Mouse (Mus musculus) lung, embryonic 16.5 days (tissue): ENCODE data around the gene Ntm. TPM values are rescaled to one million over a fixed set of nuclear protein-coding genes. Genes with fewer than 3 reads are reported as not detected.
A peak's percentile ranks its signal among the peaks of the same experiment; 100 is the strongest.

Experiments used
- ATAC-seq: fragments of 200-750 bp; cut with Nextera tagmentation; 2 replicates; pipeline ENCODE4 v1.8.0; 2017; ENCODE audit warnings: low read depth, mild to moderate bottlenecking, moderate library complexity
- H3K27ac ChIP-seq: fragments of 300-500 bp; sonication (generic); 2 replicates; pipeline ENCODE4 v1.5.1; 2014; ENCODE audit warnings: mild to moderate bottlenecking, control low read depth, low read length
- H3K27me3 ChIP-seq: fragments of 300-500 bp; sonication (generic); 2 replicates; pipeline ENCODE4 v1.6.1; 2014; ENCODE audit warnings: low read depth, low read length, mixed read lengths; ENCODE audit not compliant: control insufficient read depth, insufficient read depth
- H3K36me3 ChIP-seq: fragments of 300-500 bp; sonication (generic); 2 replicates; pipeline ENCODE4 v1.6.1; 2014; ENCODE audit warnings: low read length; ENCODE audit not compliant: control insufficient read depth, insufficient read depth
- H3K4me1 ChIP-seq: fragments of 300-500 bp; sonication (generic); replicated peaks from 2 replicates; pipeline ENCODE4 v1.6.1; 2014; ENCODE audit warnings: low read length, mixed read lengths; ENCODE audit not compliant: control insufficient read depth, insufficient read depth
- H3K4me2 ChIP-seq: fragments of 300-500 bp; sonication (generic); 2 replicates; pipeline ENCODE4 v1.6.1; 2014; ENCODE audit warnings: low read depth, low read length, control low read depth
- H3K4me3 ChIP-seq: fragments of 300-500 bp; sonication (generic); 2 replicates; pipeline ENCODE4 v1.5.1; 2014; ENCODE audit warnings: mild to moderate bottlenecking, low read length, control low read depth
- H3K9ac ChIP-seq: fragments of 300-500 bp; sonication (generic); 2 replicates; pipeline ENCODE4 v1.6.1; 2014; ENCODE audit warnings: low read length, control low read depth
- H3K9me3 ChIP-seq: fragments of 300-500 bp; sonication (generic); 2 replicates; pipeline ENCODE4 v1.6.1; 2016; ENCODE audit warnings: low read length; ENCODE audit not compliant: control insufficient read depth
- WGBS: fragments of 180-500 bp; shearing (Covaris S2); extraction: QIAGEN DNeasy Blood & Tissue Kit; methylation state at CpG from one replicate; pipeline ENCODE4 v1.1.7; 2014; 5-methylcytosine and 5-hydroxymethylcytosine counted together
- polyA plus RNA-seq: library from polyadenylated mRNA; unstranded; fragments of >200 nt; fragmentation: Nextera tagmentation; extraction: Ambion mirVana; gene quantifications from 2 replicates; pipeline ENCODE4 v1.2.1, GENCODE M21; 2015

Gene Ntm
- polyA plus RNA-seq, 1 experiment from 2014 or later = 16.3 TPM

DNA sequence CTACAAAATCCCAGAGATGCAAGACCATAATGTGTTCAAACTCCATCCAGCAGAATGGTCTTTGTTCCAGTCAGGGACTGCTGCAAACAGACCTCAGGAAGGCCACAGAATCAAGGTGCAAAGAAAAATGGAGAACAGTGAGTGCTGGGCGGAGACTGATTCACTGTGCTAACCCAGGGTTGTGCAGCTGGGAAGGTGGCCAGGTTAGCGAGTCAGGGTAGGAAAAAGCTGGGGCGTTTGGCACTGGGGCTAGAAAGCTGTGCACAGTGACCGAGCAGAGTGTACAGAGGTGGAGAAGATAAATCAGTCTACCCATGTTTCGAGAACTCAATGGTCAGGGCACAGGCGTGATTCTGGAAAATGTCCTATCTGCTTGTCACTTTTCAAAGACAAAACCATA lies 291.1 kb downstream of the Ntm start:
- Histone ChIP-seq H3K4me3 (no peak overlapping the region), H3K4me1 (no peaks in the 10 kb centered on the region), H3K9ac (no peak overlapping the region), H3K27ac (no peak overlapping the region), H3K4me2 (no peak overlapping the region), H3K9me3 (no peaks in the 10 kb centered on the region), H3K27me3 (no peaks in the 10 kb centered on the region; the same call in 1 of the 2 replicates), H3K36me3 (no peaks in the 10 kb centered on the region)
- no peak for ATAC-seq
- 63% methylated on average over 6 of the region's 6 CpGs for WGBS

DNA sequence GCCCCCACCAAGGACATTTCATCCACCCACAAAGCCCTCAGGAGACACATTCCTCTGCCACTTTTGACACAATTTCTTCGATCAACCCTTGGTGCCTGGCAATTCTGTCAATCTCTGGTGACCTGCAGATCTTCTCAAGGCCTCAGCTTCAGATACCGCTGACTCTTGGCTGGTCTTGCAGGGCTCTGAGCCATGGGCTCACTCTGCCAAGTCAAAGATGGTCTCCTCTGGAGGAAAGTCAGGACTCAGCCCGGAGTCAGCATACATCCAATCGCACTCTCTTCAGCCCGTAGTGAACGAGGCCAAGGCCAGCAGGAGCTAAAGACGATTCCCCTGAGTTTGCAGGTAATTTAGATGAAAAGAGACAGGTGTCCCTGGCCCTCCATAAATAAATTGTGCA lies 299.7 kb downstream of the Ntm start:
- H3K27ac ChIP-seq = no peak overlapping the region
- peaks cover 15% of the 10 kb centered on the region for H3K27me3 ChIP-seq
- H3K9me3 ChIP-seq = no peaks in the 10 kb centered on the region
- H3K4me1 ChIP-seq = no peaks in the 10 kb centered on the region
- H3K36me3 ChIP-seq = no peaks in the 10 kb centered on the region
- no peak overlapping the region for H3K9ac ChIP-seq
- H3K4me3 ChIP-seq = no peak overlapping the region
- 67% methylated on average over 7 of the region's 7 CpGs for WGBS
- ATAC-seq = no peak
- no peak overlapping the region for H3K4me2 ChIP-seq

DNA sequence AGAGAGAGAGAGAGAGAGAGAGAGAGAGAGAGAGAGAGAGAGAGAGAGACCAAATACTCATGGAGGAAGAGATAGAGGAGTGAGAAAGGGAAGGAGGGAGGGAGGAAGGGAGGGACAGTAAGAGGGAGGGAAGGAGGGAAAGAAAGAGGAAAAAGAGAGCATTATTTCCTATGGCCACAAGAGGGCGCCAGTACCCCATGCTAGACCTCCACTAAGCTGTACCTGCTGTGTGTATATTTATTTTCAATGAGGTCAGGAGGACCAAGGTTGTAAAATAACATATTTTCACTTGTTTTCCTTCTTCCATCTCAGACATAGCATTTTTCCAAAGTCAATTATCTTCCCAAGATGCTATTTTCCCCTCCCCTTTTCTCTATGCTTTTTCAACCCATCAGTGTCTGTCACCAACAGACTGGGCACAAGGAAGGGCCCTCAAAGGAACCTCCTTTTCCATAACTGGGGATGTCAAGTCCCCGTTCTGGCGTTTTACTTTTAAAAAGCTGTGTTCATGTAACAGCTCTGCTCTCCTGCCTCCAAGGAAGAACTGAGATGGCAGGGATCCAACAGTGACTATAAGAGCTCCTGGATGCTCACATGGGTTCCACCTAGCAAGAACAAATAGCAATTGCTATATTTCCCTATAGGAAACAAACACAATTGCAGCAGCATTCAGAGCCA lies 301.3 kb downstream of the Ntm start:
- ATAC-seq = no peak
- H3K4me1 ChIP-seq = no peaks in the 10 kb centered on the region
- H3K27me3 ChIP-seq = peaks cover 21% of the 10 kb centered on the region
- H3K4me2 ChIP-seq = no peak overlapping the region
- no peak overlapping the region for H3K9ac ChIP-seq
- H3K9me3 ChIP-seq = no peaks in the 10 kb centered on the region
- H3K27ac ChIP-seq = no peak overlapping the region
- WGBS = 9% methylated on average over 3 of the region's 3 CpGs
- no peaks in the 10 kb centered on the region for H3K36me3 ChIP-seq
- H3K4me3 ChIP-seq = no peak overlapping the region

DNA sequence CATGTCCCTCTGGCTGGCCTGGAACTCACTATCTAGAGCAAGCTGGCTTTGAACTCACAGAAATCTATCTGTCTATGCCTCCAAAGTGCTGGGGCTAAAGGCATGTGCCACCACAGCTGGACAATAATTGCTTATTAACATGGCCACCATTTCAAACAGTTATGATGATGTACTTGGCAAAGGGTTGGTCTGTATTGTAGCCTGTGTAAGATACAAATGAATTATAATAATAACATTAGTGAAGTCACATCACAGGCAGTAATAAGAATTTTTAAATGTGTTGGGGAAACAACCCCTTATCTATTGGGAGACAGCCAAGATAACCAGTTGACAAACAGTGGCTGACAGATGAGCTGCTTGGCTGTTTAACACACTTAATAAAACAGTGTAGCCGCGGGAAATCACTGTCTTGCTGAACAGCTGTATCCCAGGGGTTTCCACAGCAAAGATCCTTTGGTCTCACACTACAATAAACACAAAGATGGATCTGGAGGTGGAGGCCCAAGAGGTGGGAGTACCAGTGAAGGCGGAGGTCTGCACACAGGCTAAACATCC lies 302.8 kb downstream of the Ntm start:
- Histone ChIP-seq H3K27me3 (peaks cover 25% of the 10 kb centered on the region), H3K9ac (no peak overlapping the region), H3K27ac (no peak overlapping the region), H3K4me1 (no peaks in the 10 kb centered on the region), H3K36me3 (no peaks in the 10 kb centered on the region), H3K4me2 (no peak overlapping the region), H3K4me3 (no peak overlapping the region), H3K9me3 (no peaks in the 10 kb centered on the region)
- WGBS = 37% methylated on average over 3 of the region's 3 CpGs
- ATAC-seq = peak; percentile 74

DNA sequence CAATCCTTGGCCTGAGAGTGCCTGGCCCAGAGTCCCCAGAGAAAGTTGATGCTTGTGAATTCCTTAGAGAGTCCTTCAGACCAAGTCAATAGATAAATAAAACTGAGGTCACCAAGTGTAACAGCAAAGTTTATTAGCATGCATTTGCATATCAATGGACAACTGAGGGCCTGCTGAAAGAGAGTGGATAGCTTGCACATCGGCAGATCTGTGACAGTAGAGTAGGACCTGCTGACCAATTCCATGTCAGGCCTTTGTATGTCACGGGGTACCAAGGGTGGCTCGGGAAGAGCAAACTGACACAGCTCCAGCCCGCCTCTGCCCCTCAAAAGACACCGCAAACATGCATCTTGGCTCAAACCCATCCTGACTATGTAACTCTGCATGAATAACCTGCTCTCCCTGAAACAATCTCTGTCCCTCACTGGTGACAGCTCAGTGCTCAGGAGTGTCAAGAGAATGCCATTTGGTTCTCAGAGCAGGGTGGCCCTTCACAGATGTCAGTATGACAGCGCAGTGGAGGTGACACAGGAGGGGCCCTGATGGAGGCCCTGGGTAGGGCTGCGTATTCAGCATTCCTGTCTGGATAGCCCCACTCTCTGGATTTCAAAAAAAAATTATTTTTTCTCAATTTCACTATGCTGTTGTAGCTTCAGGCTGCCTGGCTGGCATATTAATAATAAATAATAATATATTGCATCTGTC lies 305.0 kb downstream of the Ntm start:
- WGBS = 71% methylated on average over 7 of the region's 7 CpGs
- no peak for ATAC-seq
- no peak overlapping the region for H3K4me3 ChIP-seq
- no peaks in the 10 kb centered on the region for H3K36me3 ChIP-seq
- no peak overlapping the region for H3K27ac ChIP-seq
- no peaks in the 10 kb centered on the region for H3K9me3 ChIP-seq
- no peak overlapping the region for H3K4me2 ChIP-seq
- H3K4me1 ChIP-seq = no peaks in the 10 kb centered on the region
- H3K9ac ChIP-seq = no peak overlapping the region
- peaks cover 35% of the 10 kb centered on the region for H3K27me3 ChIP-seq

DNA sequence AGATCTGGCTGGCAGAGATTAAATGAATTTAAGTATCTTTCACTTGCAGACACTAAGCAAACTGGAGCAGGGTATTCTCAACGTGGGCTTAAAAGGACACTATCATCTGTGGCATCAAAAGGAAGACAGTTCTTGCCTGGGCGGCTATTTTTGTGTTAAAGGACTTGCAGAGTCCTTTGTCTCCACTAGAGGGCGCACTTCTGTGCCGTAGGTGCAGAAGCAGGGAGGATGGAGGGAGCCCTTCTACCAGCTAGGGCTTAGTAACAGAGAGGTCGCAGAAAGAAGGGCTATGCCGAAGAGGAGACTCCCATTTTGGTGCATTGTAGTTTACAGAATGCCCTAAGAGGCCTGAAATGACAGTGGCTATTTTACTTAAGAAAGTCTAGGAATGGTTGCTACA lies 308.1 kb downstream of the Ntm start:
- Histone ChIP-seq H3K4me3 (no peak overlapping the region), H3K27me3 (peaks cover 37% of the 10 kb centered on the region), H3K9ac (no peak overlapping the region), H3K4me2 (no peak overlapping the region), H3K27ac (no peak overlapping the region), H3K9me3 (no peaks in the 10 kb centered on the region), H3K36me3 (no peaks in the 10 kb centered on the region), H3K4me1 (no peaks in the 10 kb centered on the region)
- WGBS = 16% methylated on average over 6 of the region's 6 CpGs
- ATAC-seq = no peak

DNA sequence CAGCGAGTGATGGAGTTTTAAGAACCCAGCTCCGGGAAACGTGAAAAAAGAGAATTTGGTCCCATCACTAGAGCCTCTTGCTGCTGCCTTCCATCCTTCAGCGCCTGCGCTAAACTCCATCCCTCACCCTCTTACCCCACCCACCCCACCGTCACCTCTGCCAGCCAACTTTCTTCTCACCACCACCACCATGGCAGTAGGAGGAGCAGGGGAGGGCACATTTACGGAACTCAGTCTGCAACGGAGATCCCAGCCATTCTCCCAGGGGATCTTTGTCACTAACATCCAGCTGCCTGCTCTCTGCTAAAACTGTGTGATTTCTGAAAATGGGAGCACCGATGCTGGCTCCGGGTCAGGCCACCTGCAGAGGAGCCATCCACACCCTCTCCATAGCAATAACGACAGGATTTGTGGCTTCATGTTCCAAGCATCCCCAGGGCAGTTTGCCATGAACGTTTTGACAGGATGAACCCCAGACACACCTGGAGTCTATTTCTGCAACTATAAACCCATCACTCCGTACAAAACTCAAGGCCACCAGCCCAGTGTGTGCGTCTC lies 309.2 kb downstream of the Ntm start:
- 53% methylated on average over 14 of the region's 14 CpGs for WGBS
- Histone ChIP-seq H3K27me3 (peaks cover 33% of the 10 kb centered on the region), H3K9ac (no peak overlapping the region), H3K4me2 (no peak overlapping the region), H3K4me1 (no peaks in the 10 kb centered on the region), H3K27ac (no peak overlapping the region), H3K36me3 (no peaks in the 10 kb centered on the region), H3K9me3 (no peaks in the 10 kb centered on the region), H3K4me3 (no peak overlapping the region)
- ATAC-seq = no peak

DNA sequence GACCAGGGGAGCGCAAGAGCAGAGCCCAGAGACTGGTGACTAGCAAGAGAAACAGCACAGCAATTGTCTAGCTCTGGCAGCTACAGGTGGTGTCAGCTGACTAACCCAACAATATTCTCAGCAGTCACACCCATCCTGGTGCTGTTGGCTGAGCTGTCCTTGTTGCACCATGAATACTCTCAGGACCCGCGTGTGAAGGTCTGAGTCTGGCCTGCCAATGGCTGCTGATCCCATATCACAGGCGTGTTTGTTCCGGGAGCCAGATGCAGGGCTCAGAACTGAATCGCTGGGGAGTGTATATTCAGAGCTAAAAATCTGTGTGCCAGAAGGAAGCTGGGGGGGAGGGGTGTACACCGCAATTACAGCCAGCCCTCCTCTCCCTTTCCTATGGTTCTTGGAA lies 310.1 kb downstream of the Ntm start:
- H3K9me3 ChIP-seq = no peaks in the 10 kb centered on the region
- H3K27ac ChIP-seq = no peak overlapping the region
- no peak for ATAC-seq
- no peak overlapping the region for H3K4me3 ChIP-seq
- WGBS = 66% methylated on average over 7 of the region's 7 CpGs
- H3K27me3 ChIP-seq = peaks cover 27% of the 10 kb centered on the region
- H3K36me3 ChIP-seq = no peaks in the 10 kb centered on the region
- H3K4me1 ChIP-seq = no peaks in the 10 kb centered on the region
- H3K4me2 ChIP-seq = no peak overlapping the region
- H3K9ac ChIP-seq = no peak overlapping the region

DNA sequence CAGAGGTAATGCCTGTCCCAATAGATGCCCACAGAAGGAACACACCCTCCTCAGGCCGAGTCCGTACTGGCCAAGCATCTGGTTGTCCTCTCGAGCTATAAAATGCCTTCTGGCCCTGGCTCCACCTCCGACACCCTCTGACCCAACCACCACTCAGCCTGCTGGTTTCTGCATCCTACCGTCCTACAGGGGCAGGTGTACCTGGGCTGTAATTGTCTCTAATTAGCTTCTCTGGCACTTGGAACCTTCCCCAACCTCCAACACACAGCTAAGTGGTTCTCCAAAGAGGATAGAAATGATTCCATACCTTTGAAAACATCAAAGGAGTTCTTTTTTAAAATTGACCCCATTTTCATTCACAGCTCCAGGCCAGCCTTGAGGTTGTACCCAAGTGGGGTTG lies 311.1 kb downstream of the Ntm start:
- no peaks in the 10 kb centered on the region for H3K9me3 ChIP-seq
- H3K4me3 ChIP-seq = no peak overlapping the region
- H3K4me1 ChIP-seq = no peaks in the 10 kb centered on the region
- 58% methylated on average over 5 of the region's 5 CpGs for WGBS
- H3K27ac ChIP-seq = no peak overlapping the region
- no peak overlapping the region for H3K9ac ChIP-seq
- no peaks in the 10 kb centered on the region for H3K36me3 ChIP-seq
- no peak overlapping the region for H3K4me2 ChIP-seq
- no peak for ATAC-seq
- peaks cover 26% of the 10 kb centered on the region for H3K27me3 ChIP-seq
